Mouse (Mus musculus) kidney, postnatal 0 days (tissue): ENCODE measurements around the gene Cers3. TPM values are rescaled to one million over a fixed set of nuclear protein-coding genes. Genes with fewer than 3 reads are reported as not detected.

ENCODE experiments used
- ATAC-seq: fragments of 200-750 bp; cut with Nextera tagmentation; replicated peaks from 2 replicates; pipeline ENCODE4 v1.8.0; 2017; ENCODE audit warnings: low read depth, moderate number of reproducible peaks, moderate TSS enrichment, moderate library complexity; ENCODE audit not compliant: low FRiP score
- DNase-seq: peaks from one replicate; pipeline ENCODE4 v3.0.0-alpha.2; 2016; ENCODE audit warnings: low spot score
- H3K27ac ChIP-seq: fragments of 300-500 bp; sonication (generic); 2 replicates; pipeline ENCODE4 v1.5.1; 2014; ENCODE audit warnings: mild to moderate bottlenecking
- H3K27me3 ChIP-seq: fragments of 300-500 bp; sonication (generic); 2 replicates; pipeline ENCODE4 v1.6.1; 2014; ENCODE audit warnings: low read length, mixed read lengths; ENCODE audit not compliant: insufficient read depth
- H3K36me3 ChIP-seq: fragments of 300-500 bp; sonication (generic); 2 replicates; pipeline ENCODE4 v1.6.1; 2014; ENCODE audit warnings: low read length, mixed read lengths; ENCODE audit not compliant: insufficient read depth
- H3K4me1 ChIP-seq: fragments of 300-500 bp; sonication (generic); replicated peaks from 2 replicates; pipeline ENCODE4 v1.6.1; 2014; ENCODE audit warnings: antibody characterized with exemption, low read length, mixed read lengths; ENCODE audit not compliant: insufficient read depth
- H3K4me2 ChIP-seq: fragments of 300-500 bp; sonication (generic); 2 replicates; pipeline ENCODE4 v1.6.1; 2014; ENCODE audit warnings: mild to moderate bottlenecking, low read length, moderate library complexity, mixed read lengths
- H3K4me3 ChIP-seq: fragments of 300-500 bp; sonication (generic); replicated peaks from 2 replicates; pipeline ENCODE4 v1.5.1; 2014; ENCODE audit warnings: low read depth, low read length
- H3K9ac ChIP-seq: fragments of 300-500 bp; sonication (generic); 2 replicates; pipeline ENCODE4 v1.6.1; 2014; ENCODE audit warnings: low read depth, low read length
- H3K9me3 ChIP-seq: fragments of 300-500 bp; sonication (generic); replicated peaks from 2 replicates; pipeline ENCODE4 v1.6.1; 2016; ENCODE audit warnings: low read length, inconsistent platforms, mixed read lengths
- CTCF ChIP-seq: IDR thresholded peaks from 2 replicates; pipeline ENCODE4 v1.5.1; 2016; ENCODE audit warnings: antibody characterized with exemption, low read depth, mild to moderate bottlenecking, moderate library complexity
- WGBS: fragments of 180-500 bp; shearing (Covaris S2); extraction: QIAGEN DNeasy Blood & Tissue Kit; methylation state at CpG from one replicate; pipeline ENCODE4 v1.1.7; 2014; 5-methylcytosine and 5-hydroxymethylcytosine counted together
- polyA plus RNA-seq: library from polyadenylated mRNA; unstranded; fragments of >200 nt; fragmentation: Nextera tagmentation; extraction: Ambion mirVana; gene quantifications from 2 replicates; pipeline ENCODE4 v1.2.1, GENCODE M21; 2015

Cers3 gene
- polyA plus RNA-seq, 1 experiment from 2014 or later: 2.7 TPM

DNA sequence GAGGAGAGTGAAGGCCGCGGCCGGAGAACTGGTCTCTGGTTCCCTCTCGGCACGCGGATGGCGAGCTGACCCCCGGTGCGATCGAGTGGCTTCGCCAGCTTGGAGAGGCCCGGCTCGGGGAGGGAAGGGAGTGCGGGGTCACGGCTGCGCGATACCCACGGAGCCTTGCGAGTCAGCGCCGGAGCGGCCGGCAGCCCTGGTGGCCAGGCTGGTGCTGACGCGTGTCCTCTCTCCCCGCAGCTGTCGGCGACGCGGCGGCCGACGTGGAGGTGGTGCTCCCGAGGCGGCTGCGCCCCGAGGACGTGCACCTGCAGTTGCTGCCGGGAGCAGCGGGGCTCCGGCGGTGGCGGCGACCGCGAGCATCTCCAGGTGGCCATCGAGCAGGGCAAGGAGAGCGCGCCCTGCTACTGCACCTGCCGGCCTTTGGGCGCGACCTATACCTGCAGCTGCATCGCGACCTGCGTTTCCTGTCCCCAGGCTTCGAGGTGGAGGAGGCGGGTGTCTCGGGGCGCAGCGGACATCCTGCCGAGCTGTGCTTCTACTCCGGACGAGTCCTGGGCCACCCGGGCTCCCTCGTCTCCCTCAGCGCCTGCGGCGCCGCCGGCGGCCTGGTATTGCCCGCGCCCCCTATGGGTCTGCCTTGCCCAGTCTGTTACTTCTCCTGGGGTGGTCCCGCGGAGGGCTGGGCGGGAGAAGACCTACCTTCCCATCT, 96.9 kb downstream of the Cers3 start:
- ATAC-seq (peak; percentile 26; the same call in 1 of the 2 replicates), DNase-seq (peak; percentile 46)
- peak; percentile 43 for TF ChIP-seq CTCF
- Histone ChIP-seq H3K27me3 (no peaks in the 10 kb centered on the region), H3K9ac (peak overlapping the region; percentile 55; the same call in 1 of the 2 replicates), H3K4me2 (peak overlapping the region; percentile 100), H3K9me3 (no peaks in the 10 kb centered on the region), H3K27ac (no peak overlapping the region), H3K36me3 (no peaks in the 10 kb centered on the region), H3K4me3 (peak overlapping the region; percentile 52), H3K4me1 (peaks cover 11% of the 10 kb centered on the region)
- WGBS: under 1% methylated on average over 76 of the region's 76 CpGs

DNA sequence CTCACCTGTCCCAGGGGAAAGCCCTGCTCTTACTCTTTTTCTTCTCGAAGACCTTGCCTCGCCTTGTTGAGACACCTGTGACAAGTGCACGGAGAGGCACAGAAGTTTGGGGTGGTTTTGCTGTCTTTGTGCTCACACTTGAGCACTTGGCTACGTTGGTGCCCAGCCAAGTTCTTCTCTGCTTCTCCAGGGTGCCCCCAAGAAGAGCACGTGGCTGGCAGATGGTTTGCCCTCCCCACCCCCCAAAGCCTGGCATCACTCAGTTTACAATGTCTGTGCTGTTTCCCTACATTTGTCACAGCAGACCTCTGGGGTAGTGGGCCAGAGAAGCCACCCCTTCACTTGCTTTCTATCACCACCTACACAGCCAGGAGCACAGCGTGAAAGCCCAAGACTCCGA, 97.9 kb downstream of the Cers3 start:
- no peak overlapping the region for H3K9ac ChIP-seq
- H3K9me3 ChIP-seq: no peaks in the 10 kb centered on the region
- ATAC-seq (no peak), DNase-seq (no peak)
- H3K4me3 ChIP-seq: no peak overlapping the region
- no peaks in the 10 kb centered on the region for H3K36me3 ChIP-seq
- no peaks in the 10 kb centered on the region for H3K27me3 ChIP-seq
- WGBS: 88% methylated on average over 7 of the region's 7 CpGs
- no peak overlapping the region for H3K27ac ChIP-seq
- no peak for TF ChIP-seq CTCF
- peaks cover 11% of the 10 kb centered on the region for H3K4me1 ChIP-seq
- H3K4me2 ChIP-seq: no peak overlapping the region

DNA sequence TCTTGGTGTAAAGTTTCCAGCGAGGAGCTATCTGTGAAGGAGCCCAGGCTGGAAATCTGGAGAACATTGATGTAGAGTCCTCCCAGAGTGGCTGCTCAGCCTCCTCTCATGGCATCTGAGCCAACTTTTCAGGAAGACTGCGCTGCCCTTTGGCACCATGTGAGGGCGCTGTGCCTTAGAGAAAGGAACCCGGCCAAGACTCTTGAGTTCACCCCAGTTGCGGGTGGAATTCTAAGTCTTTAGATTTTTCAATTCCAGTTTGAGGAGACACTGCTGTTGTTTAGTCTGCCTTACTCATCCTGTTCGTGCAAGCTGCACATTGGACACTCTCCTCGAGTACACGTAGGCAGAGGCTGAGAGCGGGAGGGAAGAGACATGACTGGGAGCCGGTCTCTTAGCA, 98.7 kb downstream of the Cers3 start:
- no peak overlapping the region for H3K9ac ChIP-seq
- no peak overlapping the region for H3K4me2 ChIP-seq
- H3K36me3 ChIP-seq: no peaks in the 10 kb centered on the region
- H3K4me1 ChIP-seq: peaks cover 11% of the 10 kb centered on the region
- no peak overlapping the region for H3K4me3 ChIP-seq
- H3K9me3 ChIP-seq: no peaks in the 10 kb centered on the region
- peak; percentile 86 for TF ChIP-seq CTCF
- H3K27me3 ChIP-seq: no peaks in the 10 kb centered on the region
- WGBS: 29% methylated on average over 10 of the region's 10 CpGs
- no peak for ATAC-seq
- no peak overlapping the region for H3K27ac ChIP-seq
- DNase-seq: peak; percentile 91

GRCm38 (mm10) chr7:66843846-66844245, 100.5 kb downstream of the Cers3 start:
- DNase-seq (no peak), ATAC-seq (no peak)
- Histone ChIP-seq H3K9ac (no peak overlapping the region), H3K27ac (no peak overlapping the region), H3K4me1 (peaks cover 11% of the 10 kb centered on the region), H3K4me2 (no peak overlapping the region), H3K27me3 (no peaks in the 10 kb centered on the region), H3K4me3 (no peak overlapping the region), H3K36me3 (no peaks in the 10 kb centered on the region), H3K9me3 (no peaks in the 10 kb centered on the region)
- TF ChIP-seq CTCF: no peak
- 66% methylated on average over 2 of the region's 2 CpGs for WGBS

GRCm38 (mm10) chr7:66846582-66846981, 103.3 kb downstream of the Cers3 start:
- ATAC-seq: no peak
- no peaks in the 10 kb centered on the region for H3K9me3 ChIP-seq

GRCm38 (mm10) chr7:66847299-66847698, 104.0 kb downstream of the Cers3 start:
- no peak for ATAC-seq
- no peak for DNase-seq
- 59% methylated on average over 9 of the region's 9 CpGs for WGBS

More at GRCm38 (mm10) chr7:66846582-66846981, 103.3 kb downstream of the Cers3 start:
- Histone ChIP-seq H3K9ac (no peak overlapping the region), H3K27ac (no peak overlapping the region), H3K4me1 (no peaks in the 10 kb centered on the region; the same call in 1 of the 2 replicates), H3K36me3 (no peaks in the 10 kb centered on the region), H3K4me3 (no peak overlapping the region), H3K4me2 (no peak overlapping the region), H3K27me3 (no peaks in the 10 kb centered on the region)
- TF ChIP-seq CTCF: no peak
- 61% methylated on average over 6 of the region's 6 CpGs for WGBS
- no peak for DNase-seq

More at GRCm38 (mm10) chr7:66847299-66847698, 104.0 kb downstream of the Cers3 start:
- Histone ChIP-seq H3K27ac (no peak overlapping the region), H3K36me3 (no peaks in the 10 kb centered on the region), H3K4me3 (no peak overlapping the region), H3K4me1 (no peaks in the 10 kb centered on the region; the same call in 1 of the 2 replicates), H3K4me2 (no peak overlapping the region), H3K9me3 (no peaks in the 10 kb centered on the region), H3K27me3 (no peaks in the 10 kb centered on the region), H3K9ac (no peak overlapping the region)
- TF ChIP-seq CTCF: no peak
